Mouse (Mus musculus) erythroblast, embryonic 14.5 days (primary cell): ENCODE results near the gene 4930402F06Rik. TPM values are rescaled to one million over a fixed set of nuclear protein-coding genes. Genes with fewer than 3 reads are reported as not detected.

Experiments used
- H3K27me3 ChIP-seq: 2 replicates; pipeline ENCODE4 v1.6.1; 2012; ENCODE audit warnings: inconsistent platforms; ENCODE audit not compliant: control insufficient read depth
- H3K36me3 ChIP-seq: 2 replicates; pipeline ENCODE4 v1.6.1; 2012; ENCODE audit warnings: mild to moderate bottlenecking, inconsistent platforms; ENCODE audit not compliant: control insufficient read depth
- H3K4me1 ChIP-seq: 2 replicates; pipeline ENCODE4 v1.6.1; 2012; ENCODE audit warnings: inconsistent platforms; ENCODE audit not compliant: control insufficient read depth
- H3K4me3 ChIP-seq: replicated peaks from 2 replicates; pipeline ENCODE3; 2012; ENCODE audit warnings: moderate library complexity, mild to moderate bottlenecking, inconsistent platforms
- H3K9me3 ChIP-seq: 2 replicates; pipeline ENCODE4 v1.6.1; 2012; ENCODE audit warnings: low read length, inconsistent platforms, mixed read lengths; ENCODE audit not compliant: control insufficient read depth
- GATA1 ChIP-seq: IDR thresholded peaks from 2 replicates; pipeline ENCODE4 v1.6.1; 2012; ENCODE audit warnings: low read length, inconsistent platforms, mixed read lengths
- TAL1 ChIP-seq: IDR thresholded peaks from 3 replicates; pipeline ENCODE4 v1.6.1; 2012; ENCODE audit warnings: low read length, inconsistent platforms, mixed read lengths
- polyA plus RNA-seq: library from polyadenylated mRNA; stranded (reverse); fragments of >175 nt; gene quantifications from 2 replicates; pipeline ENCODE4 v1.2.3, GENCODE M21; 2012

The 4930402F06Rik gene
- polyA plus RNA-seq, 1 experiment = not detected

DNA sequence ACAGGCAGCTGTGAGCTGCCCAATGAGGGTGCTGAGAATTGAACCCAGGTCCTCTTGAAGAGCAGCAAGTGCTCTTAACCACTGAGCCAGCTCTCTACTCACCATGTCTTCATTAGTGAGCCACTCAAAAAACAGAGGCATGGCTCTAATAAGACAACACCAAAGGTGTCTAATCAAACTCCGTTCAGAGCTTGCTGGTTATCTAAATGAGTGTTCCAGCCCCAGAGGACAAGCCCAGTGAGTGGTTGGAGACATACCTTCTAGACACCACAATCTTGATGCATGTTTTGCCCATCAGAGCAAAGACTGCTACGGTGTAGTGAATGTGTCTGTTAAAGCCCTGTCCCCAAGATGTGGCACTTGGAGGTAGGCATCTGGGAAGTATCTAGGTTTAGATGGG lies 22.7 kb upstream of the 4930402F06Rik start:
- H3K27me3 ChIP-seq = no peaks in the 10 kb centered on the region
- H3K9me3 ChIP-seq = no peaks in the 10 kb centered on the region
- TF ChIP-seq TAL1 (peak; percentile 53; the same call in 2 of the 3 replicates), GATA1 (no peak; the same call in 1 of the 2 replicates)
- peaks cover 82% of the 10 kb centered on the region for H3K4me1 ChIP-seq
- peak overlapping the region; percentile 38 for H3K4me3 ChIP-seq
- peaks cover 95% of the 10 kb centered on the region for H3K36me3 ChIP-seq

DNA sequence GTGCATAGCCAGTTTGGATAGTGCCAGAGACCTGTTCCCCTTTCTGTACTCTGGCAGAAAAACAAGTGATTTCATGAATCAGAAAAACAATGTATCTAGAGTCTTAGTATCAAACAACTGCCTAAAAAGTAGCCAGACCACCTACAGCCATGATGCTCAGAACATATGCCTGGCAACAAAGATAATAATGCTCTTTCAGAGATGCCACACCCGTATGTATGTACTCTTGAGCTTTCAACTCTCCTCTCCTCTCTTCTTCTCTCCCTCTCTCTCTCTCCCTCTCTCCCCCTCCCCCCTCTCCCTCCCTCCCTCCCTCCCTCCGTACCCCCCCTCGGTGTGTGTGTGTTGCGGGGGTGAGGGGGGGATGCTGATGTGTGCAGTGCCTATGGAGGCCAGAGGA lies 22.3 kb upstream of the 4930402F06Rik start:
- H3K36me3 ChIP-seq = peaks cover 95% of the 10 kb centered on the region
- no peaks in the 10 kb centered on the region for H3K27me3 ChIP-seq
- H3K4me3 ChIP-seq = no peak overlapping the region
- H3K4me1 ChIP-seq = peaks cover 77% of the 10 kb centered on the region
- no peaks in the 10 kb centered on the region for H3K9me3 ChIP-seq
- TF ChIP-seq TAL1 (no peak), GATA1 (no peak)

GRCm38 (mm10) chr2:35417231-35417630 lies 20.3 kb upstream of the 4930402F06Rik start:
- peaks cover 95% of the 10 kb centered on the region for H3K36me3 ChIP-seq

DNA sequence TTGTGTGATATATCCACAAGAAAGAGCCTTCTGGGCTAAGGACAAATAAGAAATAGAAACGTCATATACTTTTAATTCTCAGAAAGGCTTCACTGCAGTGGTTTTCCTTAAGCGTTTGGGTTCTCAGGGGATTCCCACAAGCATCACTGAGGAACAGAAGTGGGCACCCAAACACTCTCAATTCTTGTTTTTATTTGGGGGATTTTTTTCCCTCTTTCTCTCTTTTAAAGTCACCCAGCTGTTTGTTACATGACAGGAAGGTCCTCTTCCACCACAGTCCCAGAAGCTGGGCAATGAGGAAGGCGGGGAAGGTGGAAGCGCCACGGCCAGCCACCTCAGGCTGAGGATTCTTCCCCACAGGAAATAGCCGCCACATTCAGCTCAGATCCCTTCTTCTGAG lies 19.5 kb upstream of the 4930402F06Rik start:
- Histone ChIP-seq H3K36me3 (peaks cover 95% of the 10 kb centered on the region), H3K4me3 (no peak overlapping the region), H3K27me3 (no peaks in the 10 kb centered on the region), H3K4me1 (peaks cover 61% of the 10 kb centered on the region), H3K9me3 (no peaks in the 10 kb centered on the region)
- TF ChIP-seq TAL1 (no peak), GATA1 (no peak)

More at GRCm38 (mm10) chr2:35417231-35417630, 20.3 kb upstream of the 4930402F06Rik start:
- Histone ChIP-seq H3K9me3 (no peaks in the 10 kb centered on the region), H3K4me3 (no peak overlapping the region), H3K4me1 (peaks cover 64% of the 10 kb centered on the region), H3K27me3 (no peaks in the 10 kb centered on the region)
- TF ChIP-seq GATA1 (no peak), TAL1 (no peak)

- Histone ChIP-seq H3K27me3 (no peaks in the 10 kb centered on the region), H3K36me3 (peaks cover 99% of the 10 kb centered on the region), H3K9me3 (no peaks in the 10 kb centered on the region), H3K4me1 (peaks cover 35% of the 10 kb centered on the region), H3K4me3 (no peak overlapping the region)
- TF ChIP-seq GATA1 = no peak
- TF ChIP-seq TAL1 = no peak
Measured at GRCm38 (mm10) chr2:35412810-35413209, 15.8 kb upstream of the 4930402F06Rik start.

- Histone ChIP-seq H3K9me3 (no peaks in the 10 kb centered on the region), H3K4me3 (no peak overlapping the region), H3K36me3 (peaks cover 99% of the 10 kb centered on the region), H3K27me3 (no peaks in the 10 kb centered on the region), H3K4me1 (peaks cover 35% of the 10 kb centered on the region)
- TF ChIP-seq GATA1 (no peak), TAL1 (no peak)
Measured at GRCm38 (mm10) chr2:35412246-35412645, 15.3 kb upstream of the 4930402F06Rik start.

GRCm38 (mm10) chr2:35411640-35412190 lies 14.7 kb upstream of the 4930402F06Rik start:
- no peaks in the 10 kb centered on the region for H3K9me3 ChIP-seq
- peaks cover 35% of the 10 kb centered on the region for H3K4me1 ChIP-seq
- H3K36me3 ChIP-seq = peaks cover 99% of the 10 kb centered on the region
- TF ChIP-seq GATA1 (no peak), TAL1 (no peak)
- H3K27me3 ChIP-seq = no peaks in the 10 kb centered on the region
- H3K4me3 ChIP-seq = no peak overlapping the region

- TF ChIP-seq GATA1 = no peak
- TF ChIP-seq TAL1 = no peak
- peaks cover 92% of the 10 kb centered on the region for H3K36me3 ChIP-seq
- no peaks in the 10 kb centered on the region for H3K9me3 ChIP-seq
- no peaks in the 10 kb centered on the region for H3K27me3 ChIP-seq
- H3K4me3 ChIP-seq = no peak overlapping the region
- peaks cover 33% of the 10 kb centered on the region for H3K4me1 ChIP-seq
Measured at GRCm38 (mm10) chr2:35409466-35409865, 12.5 kb upstream of the 4930402F06Rik start.

DNA sequence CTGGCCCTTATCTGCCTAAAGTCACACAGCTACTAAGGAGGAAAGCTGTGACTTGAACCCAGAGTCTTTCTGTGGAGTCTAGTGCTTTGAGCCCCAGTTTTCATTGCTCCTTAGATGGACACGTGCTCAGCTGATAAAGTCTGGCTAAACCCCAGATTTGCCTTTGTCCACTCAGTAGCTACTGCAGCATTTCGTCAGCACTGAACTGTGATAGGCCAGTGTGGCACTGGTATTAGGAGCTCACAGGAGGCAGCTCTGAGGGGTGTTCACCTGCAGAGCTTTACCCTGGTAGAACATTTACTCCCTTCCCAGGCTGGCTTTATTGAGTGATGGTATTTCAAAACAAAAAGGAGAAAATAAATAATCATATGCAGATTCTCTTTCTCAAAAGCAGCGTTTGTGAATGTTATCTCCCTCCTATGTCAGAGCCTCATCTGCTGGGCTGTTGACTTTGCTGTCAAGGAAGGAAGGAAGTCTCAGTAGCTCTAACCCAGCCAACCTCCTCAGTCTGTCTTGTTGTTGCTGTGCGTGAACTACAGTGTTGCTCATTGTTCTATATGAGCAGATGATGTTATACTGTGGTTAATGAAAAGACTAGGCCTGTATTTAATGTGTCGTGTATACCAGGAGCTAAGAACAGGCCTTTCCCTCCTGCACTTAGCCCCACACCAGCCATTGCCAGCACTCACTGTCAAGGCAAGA lies 11.6 kb upstream of the 4930402F06Rik start:
- no peak for TF ChIP-seq TAL1
- no peak for TF ChIP-seq GATA1
- peaks cover 92% of the 10 kb centered on the region for H3K36me3 ChIP-seq
- H3K9me3 ChIP-seq = no peaks in the 10 kb centered on the region
- no peaks in the 10 kb centered on the region for H3K27me3 ChIP-seq
- H3K4me1 ChIP-seq = peaks cover 33% of the 10 kb centered on the region
- H3K4me3 ChIP-seq = no peak overlapping the region

DNA sequence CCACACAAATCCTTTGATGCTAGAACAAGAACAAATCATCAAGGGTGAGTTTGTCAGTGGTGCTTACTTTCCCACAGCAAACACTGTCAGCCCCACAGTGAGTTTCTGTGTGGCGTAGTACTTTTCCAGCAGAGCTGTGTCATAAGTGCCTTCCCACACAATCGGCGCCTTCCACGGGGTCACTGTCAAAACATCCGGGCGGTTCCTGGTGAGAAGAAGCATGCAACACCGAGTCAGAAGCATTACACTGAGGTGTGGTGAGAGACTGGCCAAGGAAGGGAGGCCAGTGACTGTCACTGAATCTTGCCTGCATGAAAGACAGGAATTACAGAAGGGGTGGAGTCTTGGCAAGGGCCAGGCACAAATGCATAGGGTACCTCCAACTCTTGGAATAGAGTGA lies 10.9 kb upstream of the 4930402F06Rik start:
- Histone ChIP-seq H3K4me1 (peaks cover 33% of the 10 kb centered on the region), H3K36me3 (peaks cover 91% of the 10 kb centered on the region), H3K27me3 (no peaks in the 10 kb centered on the region), H3K4me3 (no peak overlapping the region), H3K9me3 (no peaks in the 10 kb centered on the region)
- TF ChIP-seq GATA1 (no peak), TAL1 (no peak)
